Mouse (Mus musculus): ENCODE measurements around the gene Ints2. TPM values are rescaled to one million over a fixed set of nuclear protein-coding genes. Genes with fewer than 3 reads are reported as not detected.
"Not testable (repeated sequence)": the region's sequence is repeated elsewhere in the genome, so short reads cannot be mapped to it uniquely, and the experiment has no call there.

The Ints2 gene
- total RNA-seq (2022): 10 to 100 TPM; 22.4 to 32.1 (median 30.2) TPM

- peak; percentile 90 for DNase-seq
These were observed at the start of gene Ints2 for GRCm38 (mm10) chr11:86257460-86258076. Gene Ints2 (minus strand): TSS chr11:86257575.

- not testable (repeated sequence) for DNase-seq
These were observed 34.8 kb upstream of the Ints2 start for GRCm38 (mm10) chr11:86292201-86292600.

DNA sequence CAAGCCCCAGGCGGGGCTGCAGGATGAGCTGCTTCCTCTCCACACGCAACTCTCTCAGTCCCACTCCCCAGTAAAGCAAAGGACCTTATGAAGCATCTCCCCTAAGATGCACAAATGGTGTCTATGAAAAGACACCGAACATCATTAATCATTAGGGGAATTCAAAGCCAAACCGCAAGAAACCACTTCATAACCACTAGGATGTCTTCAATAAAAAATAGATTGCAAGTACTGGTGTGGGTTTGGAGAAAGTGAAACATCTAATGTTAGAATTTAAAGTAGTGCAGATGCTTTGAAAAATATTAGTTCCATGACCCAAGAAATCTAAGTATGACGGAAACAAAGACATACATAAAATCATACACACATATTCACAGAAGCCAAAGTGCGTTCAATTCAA is 34.3 kb upstream of the Ints2 start:
- no peak for DNase-seq

- peak; percentile 23 for DNase-seq
These were observed 28.4 kb upstream of the Ints2 start for GRCm38 (mm10) chr11:86285729-86286128.

DNA sequence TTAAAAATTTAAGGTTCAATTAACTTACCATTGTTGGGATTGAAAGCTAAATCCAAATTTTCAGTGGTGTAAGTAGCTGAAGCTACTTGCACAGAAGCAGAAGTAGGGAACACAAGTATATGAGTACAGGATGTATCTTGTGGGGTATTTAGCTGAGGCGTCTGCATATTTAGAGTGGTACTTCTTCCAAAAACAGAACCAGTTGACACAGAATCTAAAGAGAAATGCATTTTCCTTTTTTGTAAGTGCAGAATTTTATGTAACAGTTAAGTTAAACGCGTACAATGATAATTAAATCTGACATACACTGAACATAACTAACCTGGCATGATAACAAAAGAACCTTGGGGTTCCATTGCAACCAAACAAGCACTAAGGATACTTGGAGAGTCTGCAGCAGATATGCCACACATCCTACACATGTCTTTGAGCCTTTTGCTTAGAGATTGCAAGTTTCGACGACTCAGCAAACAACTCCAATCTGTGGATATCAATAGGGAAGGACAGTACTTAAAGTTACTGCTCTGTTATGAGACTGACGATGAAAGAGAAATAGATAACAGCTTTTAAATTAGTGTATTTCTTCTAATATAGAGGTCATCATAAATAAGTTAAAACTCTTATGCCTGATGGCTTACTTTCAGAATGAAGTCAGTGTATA is 21.2 kb upstream of the Ints2 start:
- DNase-seq: no peak

GRCm38 (mm10) chr11:86257054-86257453 is 321 bp downstream of the Ints2 start:
- DNase-seq: no peak

GRCm38 (mm10) chr11:86253342-86253741 is 4.0 kb downstream of the Ints2 start:
- no peak for DNase-seq

- no peak for DNase-seq
These were observed 24.9 kb downstream of the Ints2 start for GRCm38 (mm10) chr11:86232446-86232845.

GRCm38 (mm10) chr11:86231781-86232350 is 25.5 kb downstream of the Ints2 start:
- DNase-seq: no peak

DNA sequence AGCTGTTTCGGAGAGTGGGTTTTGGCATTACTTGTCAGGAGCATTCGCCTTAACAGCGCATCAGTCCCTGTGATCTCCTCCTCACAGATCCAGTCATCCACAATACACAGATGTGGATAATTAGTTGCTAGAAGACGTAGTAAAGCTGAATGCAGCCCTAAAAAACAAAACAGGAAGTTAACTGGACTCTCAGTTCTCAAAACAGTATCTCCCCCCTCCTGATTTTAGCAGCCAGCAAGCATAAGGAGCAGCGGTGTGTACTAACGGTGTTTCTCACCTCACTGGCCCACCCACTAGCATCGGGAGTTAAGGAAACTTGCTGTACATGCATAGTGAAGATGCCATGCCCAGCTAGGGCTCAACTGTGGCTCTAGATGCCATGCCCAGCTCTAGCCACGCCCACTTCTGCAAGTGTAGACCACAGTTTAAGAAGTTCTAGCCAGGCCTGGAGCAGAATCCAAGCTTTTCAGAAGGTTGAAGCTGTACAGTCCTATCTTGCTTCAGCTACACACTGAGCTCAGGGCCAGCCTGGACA is 30.7 kb downstream of the Ints2 start:
- no peak for DNase-seq

GRCm38 (mm10) chr11:86225761-86226160 is 31.6 kb downstream of the Ints2 start:
- DNase-seq: no peak

DNA sequence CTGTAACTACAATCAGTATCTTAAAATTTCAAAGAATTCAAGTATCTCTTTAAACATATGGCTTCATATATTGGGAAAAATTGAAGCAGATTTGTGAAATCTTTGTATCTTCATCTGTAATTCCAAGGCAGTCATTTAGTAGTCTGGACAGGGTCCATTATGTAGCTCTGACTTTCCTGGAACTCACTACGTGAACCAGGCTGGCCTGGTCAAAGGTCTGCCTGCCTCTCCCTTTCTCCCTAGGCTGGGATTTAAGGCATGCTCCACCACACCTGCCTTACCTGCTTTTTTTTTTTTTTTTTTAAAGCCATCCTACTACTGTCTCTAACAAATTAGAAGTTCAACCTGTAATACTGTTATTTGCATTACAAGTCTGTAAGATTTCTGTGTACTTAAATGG is 45.6 kb downstream of the Ints2 start:
- DNase-seq: no peak

DNA sequence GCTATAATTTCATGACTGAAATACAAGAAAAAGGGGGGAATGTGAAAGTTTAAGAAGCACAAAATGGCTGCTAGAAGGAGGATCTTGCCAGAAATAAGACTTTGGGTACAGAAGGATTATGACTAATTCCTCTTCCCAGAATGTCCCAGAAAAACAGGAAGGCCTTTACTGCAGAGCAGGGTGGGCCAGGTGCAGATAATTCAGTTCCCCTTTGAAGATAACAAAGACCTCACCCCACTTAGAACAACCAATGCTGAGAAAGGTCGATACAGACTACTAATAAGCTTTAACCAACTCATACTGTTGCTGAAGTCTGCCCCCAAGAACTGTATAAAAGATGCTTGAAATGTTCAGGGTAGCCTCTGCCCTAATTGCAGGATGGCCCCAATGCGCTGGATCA is 48.3 kb downstream of the Ints2 start:
- no peak for DNase-seq

DNA sequence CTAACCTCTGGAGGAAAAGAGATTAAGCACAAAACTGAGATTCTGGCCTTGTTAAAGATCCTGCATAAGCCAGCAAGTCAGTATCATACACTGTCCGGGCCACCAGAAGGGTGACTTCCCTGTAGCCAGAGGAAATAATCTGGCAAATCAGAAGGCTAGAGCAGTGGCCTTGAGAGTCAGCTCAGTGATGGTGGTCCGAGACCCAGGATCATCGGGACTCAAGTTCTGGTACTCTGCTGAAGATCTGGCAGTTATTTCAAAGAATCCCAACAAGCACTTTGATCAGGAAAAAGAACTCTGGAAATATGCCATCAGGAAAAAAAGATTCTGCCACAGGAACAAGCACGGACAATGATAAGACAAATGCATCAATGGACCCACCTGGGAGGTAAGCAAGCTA is 51.5 kb downstream of the Ints2 start:
- no peak for DNase-seq

DNA sequence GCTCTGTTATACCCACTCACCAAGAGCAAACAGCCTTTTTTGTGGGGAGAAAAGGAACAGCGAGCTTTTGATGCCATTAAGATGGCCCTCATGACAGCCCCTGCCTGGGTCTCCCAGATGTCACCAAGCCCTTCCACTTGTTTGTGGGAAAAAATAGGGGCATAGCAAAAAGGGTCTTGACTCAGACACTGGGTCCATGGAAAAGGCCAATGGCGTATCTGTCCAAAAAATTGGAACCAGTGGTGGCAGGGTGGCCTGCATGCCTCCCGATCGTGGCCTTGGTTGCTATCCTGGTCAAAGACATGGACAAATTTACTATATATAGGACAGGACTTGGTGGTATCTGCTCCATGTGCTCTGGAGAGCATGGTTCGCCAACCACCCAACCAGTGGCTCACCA is 52.3 kb downstream of the Ints2 start:
- no peak for DNase-seq

- DNase-seq: peak; percentile 10
These were observed 55.3 kb downstream of the Ints2 start for GRCm38 (mm10) chr11:86201901-86202675.

GRCm38 (mm10) chr11:86201037-86201786 is 56.2 kb downstream of the Ints2 start, which contains the start of gene Brip1:
Gene Brip1 (minus strand): TSS chr11:86201193.
- DNase-seq: peak; percentile 88

GRCm38 (mm10) chr11:86200460-86201021 is 56.8 kb downstream of the Ints2 start:
- DNase-seq: no peak

DNA sequence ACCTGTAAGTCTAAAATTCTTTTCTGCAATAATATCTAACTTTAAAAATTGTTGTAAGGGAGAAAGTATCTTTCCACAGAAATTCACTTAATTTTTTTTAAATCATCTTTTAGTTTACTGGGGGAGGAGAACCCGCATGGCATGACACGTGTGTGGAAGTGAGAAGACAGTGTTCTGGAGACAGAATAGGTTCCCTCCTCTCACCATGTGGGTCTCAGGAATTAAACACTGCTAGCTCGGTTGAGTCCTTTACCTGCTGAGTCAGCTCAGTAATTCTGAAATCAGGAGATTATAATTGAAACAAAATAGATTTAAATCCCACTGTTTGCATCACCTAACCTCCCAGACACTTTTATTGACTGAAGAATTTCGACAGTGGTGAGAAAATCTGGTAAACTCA is 57.6 kb downstream of the Ints2 start:
- no peak for DNase-seq

DNA sequence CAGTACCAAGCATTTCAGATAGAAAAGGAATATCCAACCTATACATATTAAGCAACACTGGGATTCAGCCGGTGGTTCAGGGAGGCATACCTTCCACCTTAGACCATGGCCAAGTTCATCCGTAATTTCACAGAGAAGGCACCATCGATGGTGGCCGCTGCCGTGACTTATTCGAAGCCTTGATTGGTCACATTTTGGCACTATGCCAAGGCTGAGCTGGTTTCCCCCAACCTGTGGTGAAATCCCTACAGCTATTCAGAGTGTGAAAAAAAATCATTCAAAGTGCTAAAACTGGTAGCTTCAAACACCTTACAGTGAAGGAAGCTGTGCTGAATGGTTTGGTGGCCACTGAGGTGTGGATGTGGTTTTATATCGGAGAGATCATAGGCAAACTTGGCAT is 72.2 kb downstream of the Ints2 start:
- DNase-seq: not testable (repeated sequence)

- peak; percentile 7 for DNase-seq
These were observed 81.5 kb downstream of the Ints2 start for GRCm38 (mm10) chr11:86175833-86176232.

GRCm38 (mm10) chr11:86174173-86174572 is 83.2 kb downstream of the Ints2 start:
- DNase-seq: peak; percentile 15

All from adrenal gland, adult 8-10 months (tissue).